Mouse (Mus musculus): ENCODE measurements at regions not wholly inside any gene's neighbourhood (a gene's known extent, or its start where the extent isn't known, plus 50 kb on each side); places are given as distances from the start of the nearest gene placed in this dataset.

GRCm38 (mm10) chr10:84172828-84173321 lies 267.5 kb downstream of the Nuak1 start:
- DNase-seq (ENCODE audit: extremely low read depth, low read depth): no peak

DNA sequence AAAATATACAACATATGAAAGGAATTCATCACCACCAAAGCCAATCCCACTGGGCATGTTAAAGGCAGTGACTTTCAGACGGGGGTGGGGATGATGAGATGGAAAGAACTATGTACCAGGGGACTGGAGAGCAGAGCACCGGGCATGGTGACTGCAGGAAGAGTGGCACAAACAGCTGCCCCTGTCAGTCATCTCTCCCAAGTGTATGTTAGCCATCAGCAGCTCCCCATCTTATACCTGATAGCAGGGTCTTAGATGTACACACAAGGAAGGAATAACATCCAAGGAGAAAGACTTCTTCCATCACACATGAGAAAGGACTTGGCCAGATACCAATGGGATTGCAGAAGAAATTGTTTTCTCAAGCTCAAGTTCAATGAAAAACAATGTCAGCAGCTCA lies 257.2 kb downstream of the Nuak1 start:
- no peak for DNase-seq (ENCODE audit: extremely low read depth, low read depth)

- no peak for DNase-seq (ENCODE audit: extremely low read depth, low read depth)
Observed at GRCm38 (mm10) chr10:84186466-84186865, 253.9 kb downstream of the Nuak1 start.

DNA sequence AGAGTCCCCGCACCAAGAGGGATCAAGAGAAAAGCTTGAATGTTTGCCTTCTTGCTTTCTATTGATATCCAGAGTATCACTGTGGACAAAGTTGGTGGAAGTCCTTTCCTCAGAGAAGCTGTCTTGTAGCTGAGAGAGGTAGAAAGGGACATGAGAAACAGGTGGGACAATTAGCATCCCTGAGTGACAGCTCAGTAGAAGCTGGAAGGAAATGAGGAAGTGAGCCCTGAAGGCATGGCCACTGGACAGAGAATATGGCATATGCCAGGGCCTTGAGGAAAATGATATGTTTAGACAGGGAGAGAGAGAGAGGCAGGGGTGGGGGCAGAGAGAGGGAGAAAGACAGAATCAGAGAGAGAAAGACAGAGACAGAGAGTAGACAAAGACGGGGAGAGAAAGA lies 241.4 kb downstream of the Nuak1 start:
- DNase-seq (ENCODE audit: extremely low read depth, low read depth): no peak

- DNase-seq (ENCODE audit: extremely low read depth, low read depth): no peak
Observed at GRCm38 (mm10) chr10:84201785-84202184, 238.6 kb downstream of the Nuak1 start.

DNA sequence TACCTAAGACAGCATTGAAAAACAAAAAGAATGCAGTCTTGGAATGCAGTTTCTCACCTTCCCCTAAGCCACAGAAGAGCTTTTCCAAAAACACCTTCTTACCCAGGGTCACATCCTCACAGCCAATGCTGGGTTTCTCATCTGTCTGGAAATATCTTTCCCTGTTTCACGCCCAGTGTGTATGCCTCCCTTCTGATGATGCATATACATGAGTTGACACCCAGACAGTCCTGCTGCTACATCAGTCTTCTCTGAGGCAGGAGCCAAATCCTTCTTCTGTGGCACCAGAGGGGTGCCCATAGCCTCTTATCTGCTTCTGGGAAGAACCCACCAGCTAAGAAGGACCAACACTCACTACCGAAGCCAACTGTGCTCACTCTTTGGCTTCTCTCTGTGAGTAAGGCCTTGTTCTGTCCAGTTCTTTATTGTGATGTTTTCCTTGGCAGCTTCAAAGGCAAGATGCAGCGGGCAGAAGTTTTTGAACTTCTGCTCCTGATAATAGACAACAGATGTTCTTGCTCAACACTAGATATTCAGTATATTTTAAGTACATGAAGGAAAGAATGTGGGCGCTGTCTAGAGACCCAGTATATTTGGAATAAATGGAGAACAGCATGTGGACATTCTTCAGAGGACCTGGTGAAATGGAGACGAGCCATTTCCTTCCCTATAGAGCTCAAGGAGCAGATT lies 228.2 kb downstream of the Nuak1 start:
- no peak for DNase-seq (ENCODE audit: extremely low read depth, low read depth)

DNA sequence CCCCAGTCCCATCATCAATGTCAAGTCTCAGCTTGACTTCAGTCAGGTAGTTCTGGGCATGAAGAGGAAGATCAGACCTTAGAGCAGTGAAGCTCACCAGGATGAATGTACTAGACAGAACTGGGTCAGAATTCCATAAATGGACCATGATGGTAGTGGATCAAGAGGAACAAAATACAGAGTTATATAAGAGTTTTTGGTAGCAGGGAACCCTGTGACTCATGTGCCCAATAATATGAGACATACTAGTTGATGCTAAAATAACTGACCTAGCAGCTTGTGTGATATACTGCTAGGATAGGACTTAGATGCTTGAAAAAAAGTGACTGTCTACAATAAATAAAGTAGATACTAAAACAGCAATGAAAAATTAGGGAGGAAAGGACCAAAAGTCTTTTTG lies 225.6 kb downstream of the Nuak1 start:
- no peak for DNase-seq (ENCODE audit: extremely low read depth, low read depth)

GRCm38 (mm10) chr10:84229224-84229921 lies 211.0 kb downstream of the Nuak1 start:
- no peak for DNase-seq (ENCODE audit: extremely low read depth, low read depth)

GRCm38 (mm10) chr10:84230011-84230781 lies 210.2 kb downstream of the Nuak1 start:
- DNase-seq (ENCODE audit: extremely low read depth, low read depth): no peak

- DNase-seq (ENCODE audit: extremely low read depth, low read depth): no peak
Observed at GRCm38 (mm10) chr10:84235006-84235405, 205.4 kb downstream of the Nuak1 start.

DNA sequence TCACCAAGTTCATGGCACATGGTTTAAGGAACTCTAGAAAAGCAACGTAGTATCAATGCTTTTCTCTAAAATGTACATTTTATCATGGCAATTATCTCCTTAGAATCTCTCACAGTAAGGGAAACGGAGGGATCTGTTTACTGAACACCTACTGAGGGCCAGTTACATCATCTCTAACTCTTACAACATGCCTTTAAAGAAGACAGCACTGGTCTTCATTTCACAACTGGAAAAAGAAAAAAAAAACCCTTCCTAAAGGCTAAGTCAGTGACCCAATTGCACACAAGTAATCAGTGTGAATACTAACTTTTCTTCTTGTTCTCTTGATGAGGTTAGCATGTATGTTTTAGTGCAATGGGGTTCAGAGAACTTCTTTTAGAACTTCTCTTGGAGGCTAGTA lies 204.2 kb downstream of the Nuak1 start:
- no peak for DNase-seq (ENCODE audit: extremely low read depth, low read depth)

- DNase-seq (ENCODE audit: extremely low read depth, low read depth): no peak
Observed at GRCm38 (mm10) chr10:84238279-84238963, 202.0 kb downstream of the Nuak1 start.

- no peak for DNase-seq (ENCODE audit: extremely low read depth, low read depth)
Observed at GRCm38 (mm10) chr10:84243283-84243682, 197.1 kb downstream of the Nuak1 start.

DNA sequence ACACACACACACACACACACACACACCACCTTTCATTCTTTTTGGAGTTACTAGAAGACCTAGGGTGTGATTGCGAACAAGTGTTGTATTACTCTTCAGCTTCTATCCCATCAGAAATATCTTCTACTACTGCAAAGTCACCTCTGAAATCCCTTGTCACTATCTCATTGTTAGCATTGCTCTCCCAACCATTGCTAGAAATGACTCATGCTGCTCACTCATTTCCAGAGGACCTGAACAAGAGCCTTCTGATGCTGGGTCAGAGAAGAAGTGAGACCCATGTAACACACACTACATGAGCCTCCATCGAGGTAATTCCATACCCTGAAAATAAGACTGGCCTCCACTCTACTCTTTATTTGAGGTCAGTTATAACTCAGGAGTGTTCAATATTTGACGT lies 191.1 kb downstream of the Nuak1 start:
- DNase-seq (ENCODE audit: extremely low read depth, low read depth): no peak

GRCm38 (mm10) chr10:84260931-84261650 lies 179.3 kb downstream of the Nuak1 start:
- DNase-seq (ENCODE audit: extremely low read depth, low read depth): no peak

- DNase-seq (ENCODE audit: extremely low read depth, low read depth): no peak
Observed at GRCm38 (mm10) chr10:84262943-84263342, 177.5 kb downstream of the Nuak1 start.

DNA sequence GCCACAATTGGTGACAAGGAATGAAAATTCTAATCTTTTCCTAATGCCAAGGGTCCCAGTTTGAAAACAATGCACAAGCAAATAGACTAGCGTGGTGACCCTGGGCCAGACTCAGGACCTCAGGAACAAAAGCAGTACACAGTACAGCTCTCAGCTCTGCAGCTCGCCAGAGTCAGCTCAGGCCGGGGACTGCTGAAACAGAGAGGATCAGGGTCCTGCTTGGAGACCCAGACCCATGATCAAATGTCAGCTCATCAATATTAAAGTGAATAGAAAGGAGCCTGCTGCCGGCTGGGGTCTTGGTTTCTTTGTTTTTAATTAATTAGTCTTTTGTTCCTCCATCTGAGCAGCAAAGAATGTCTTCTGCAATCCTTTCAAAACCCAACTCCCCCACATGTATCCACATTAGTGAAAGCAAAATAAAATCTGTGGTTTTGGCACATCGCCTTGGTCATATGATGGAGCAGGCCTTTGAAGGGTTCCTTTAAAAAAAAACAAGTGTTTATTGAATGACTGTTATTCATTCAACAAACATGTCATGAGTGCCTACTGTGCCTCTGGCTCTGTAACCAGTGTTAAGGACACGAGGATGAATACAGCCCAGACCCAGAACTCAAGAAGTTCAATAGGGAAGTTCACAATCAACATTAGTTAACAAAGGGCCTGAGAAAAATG lies 154.4 kb downstream of the Nuak1 start:
- DNase-seq (ENCODE audit: extremely low read depth, low read depth): no peak

DNA sequence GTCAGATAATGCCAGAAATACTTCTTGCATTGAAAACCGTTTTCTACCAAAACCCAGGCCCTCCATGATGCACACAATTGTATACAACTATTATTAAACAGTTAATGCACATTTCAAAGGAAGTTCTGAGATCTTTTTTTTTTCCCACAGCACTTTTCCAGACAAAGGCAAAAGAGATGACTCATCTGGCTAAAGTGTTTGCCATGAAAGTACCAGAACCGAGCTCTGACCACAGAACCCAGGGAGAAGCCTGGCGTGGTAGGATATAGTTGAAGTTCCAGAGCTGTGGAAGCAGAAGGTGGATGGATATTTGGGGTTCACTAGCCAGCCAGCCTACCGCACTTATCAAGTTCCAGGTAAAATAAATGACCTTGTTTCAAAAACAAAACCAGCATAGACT lies 146.0 kb downstream of the Nuak1 start:
- no peak for DNase-seq (ENCODE audit: extremely low read depth, low read depth)

- no peak for DNase-seq (ENCODE audit: extremely low read depth, low read depth)
Observed at GRCm38 (mm10) chr10:84296168-84296567, 144.2 kb downstream of the Nuak1 start.

DNA sequence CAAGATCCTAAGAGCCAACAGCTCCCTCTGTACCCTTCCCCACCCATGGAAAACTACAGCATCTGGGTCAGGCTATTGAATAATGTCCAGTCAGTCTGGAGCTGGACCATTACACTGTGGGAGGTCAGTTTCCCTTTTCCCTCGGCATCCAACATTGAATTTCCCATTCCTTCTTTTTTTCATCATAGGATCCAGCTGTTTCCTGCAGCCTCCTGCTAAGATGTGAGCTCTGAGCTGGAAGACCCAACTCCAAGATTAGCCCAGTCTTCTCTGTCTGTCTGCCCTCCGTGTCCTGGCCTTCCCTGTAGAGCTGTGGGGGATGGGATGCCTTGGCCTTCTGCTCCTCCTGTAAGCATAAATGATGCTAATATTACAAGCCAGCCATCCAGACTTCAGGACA lies 138.8 kb downstream of the Nuak1 start:
- DNase-seq (ENCODE audit: extremely low read depth, low read depth): no peak

Data from MEL-GATA-1-ER (cell line).